Mouse (Mus musculus) ES-E14 (cell line): ENCODE data around the gene Oxld1. TPM values are rescaled to one million over a fixed set of nuclear protein-coding genes. Genes with fewer than 3 reads are reported as not detected.

Source experiments
- DNase-seq: peaks from one replicate; pipeline ENCODE4 v3.0.0-alpha.2; 2013; ENCODE audit warnings: low read depth, low spot score
- H3K27ac ChIP-seq: 2 replicates; pipeline ENCODE4 v1.5.1; 2012; ENCODE audit warnings: low read depth, mild to moderate bottlenecking, low read length, moderate library complexity, mixed read lengths; ENCODE audit not compliant: poor library complexity, insufficient read depth, severe bottlenecking
- H3K36me3 ChIP-seq: 2 replicates; pipeline ENCODE4 v1.6.1; 2012; ENCODE audit warnings: mild to moderate bottlenecking, low read length, moderate library complexity, mixed read lengths; ENCODE audit not compliant: control insufficient read depth, poor library complexity, insufficient read depth, severe bottlenecking
- H3K4me1 ChIP-seq, 2 experiments: fragments of 150-350 bp in 1 of 2; sonication (generic) in 1 of 2; 2 replicates each; pipeline ENCODE4 v1.6.1; 2012; ENCODE audit warnings: low read length in 2 of 2, mild to moderate bottlenecking in 1 of 2, mixed read lengths in 1 of 2; ENCODE audit not compliant: control insufficient read depth in 2 of 2, insufficient read depth in 2 of 2, poor library complexity in 1 of 2
- H3K4me3 ChIP-seq, 2 experiments: fragments of 150-350 bp in 1 of 2; sonication (generic) in 1 of 2; 2 replicates each; pipeline ENCODE4 v1.5.1; 2012; ENCODE audit warnings: low read length in 2 of 2, low read depth in 1 of 2, mild to moderate bottlenecking in 1 of 2, mixed read lengths in 1 of 2; ENCODE audit not compliant: insufficient read depth in 1 of 2, poor library complexity in 1 of 2, severe bottlenecking in 1 of 2
- H3K9ac ChIP-seq: 2 replicates; pipeline ENCODE4 v1.6.1; 2012; ENCODE audit warnings: low read depth, mild to moderate bottlenecking, low read length, mixed read lengths; ENCODE audit not compliant: poor library complexity, insufficient read depth, severe bottlenecking
- H3K9me3 ChIP-seq: fragments of 150-350 bp; sonication (generic); 2 replicates; pipeline ENCODE4 v1.6.1; 2012; ENCODE audit warnings: low read depth, mild to moderate bottlenecking, low read length; ENCODE audit not compliant: control insufficient read depth, insufficient read depth
- CHD2 ChIP-seq: IDR thresholded peaks from 2 replicates; pipeline ENCODE4 v1.6.1; 2014; ENCODE audit warnings: mild to moderate bottlenecking, low read depth, low read length, inconsistent platforms
- HCFC1 ChIP-seq: IDR thresholded peaks from 2 replicates; pipeline ENCODE4 v1.6.1; 2012; ENCODE audit warnings: low read length, inconsistent platforms, borderline replicate concordance; ENCODE audit not compliant: insufficient read depth
- MAFK ChIP-seq: IDR thresholded peaks from 2 replicates; pipeline ENCODE4 v1.6.1; 2014; ENCODE audit warnings: mild to moderate bottlenecking, low read depth, low read length, inconsistent platforms; ENCODE audit not compliant: insufficient read depth
- ZC3H11A ChIP-seq: IDR thresholded peaks from 2 replicates; pipeline ENCODE4 v1.6.1; 2012; ENCODE audit warnings: low read depth, mild to moderate bottlenecking, inconsistent platforms, low read length, borderline replicate concordance
- ZNF384 ChIP-seq: IDR thresholded peaks from 2 replicates; pipeline ENCODE4 v1.6.1; 2012; ENCODE audit warnings: low read depth, low read length, inconsistent platforms
- in situ Hi-C, 2 experiments: fragments of 600-800 bp; cut with MboI; formaldehyde crosslinking; loops; one replicate each; pipeline ENCODE4 v1.15.1; 2025; ENCODE audit warnings: low sequenced_read_pairs in 2 of 2, inconsistent platforms in 1 of 2; ENCODE audit not compliant: unreplicated experiment in 2 of 2
- total RNA-seq: library from RNA; depleted of rRNA; stranded (reverse); fragments of 300-350 nt; gene quantifications from 2 replicates; pipeline ENCODE4 v1.2.3, GENCODE M21; 2012

The Oxld1 gene
- total RNA-seq, 1 experiment, result 4.1 TPM

- Histone ChIP-seq H3K4me3 (no peak overlapping the region), H3K27ac (no peak overlapping the region), H3K9me3 (no peaks in the 10 kb centered on the region), H3K36me3 (peaks cover 19% of the 10 kb centered on the region), H3K4me1 (peaks cover 0 to 2% of the 10 kb centered on the region in 2 experiments; a peak in 1 of 4 replicates), H3K9ac (no peak overlapping the region)
- in situ Hi-C loops, result no loop called here
- no peak for DNase-seq
- TF ChIP-seq MAFK (no peak), HCFC1 (no peak), ZNF384 (no peak), CHD2 (no peak), ZC3H11A (no peak)
These were observed 43.1 kb upstream of the Oxld1 start for GRCm38 (mm10) chr11:120501018-120501417.

GRCm38 (mm10) chr11:120500357-120500756 is 42.5 kb upstream of the Oxld1 start:
- H3K27ac ChIP-seq, result no peak overlapping the region
- H3K9ac ChIP-seq, result no peak overlapping the region
- H3K4me3 ChIP-seq, result no peak overlapping the region
- no peaks in the 10 kb centered on the region for H3K9me3 ChIP-seq
- peaks cover 0 to 2% of the 10 kb centered on the region in 2 experiments; a peak in 1 of 4 replicates for H3K4me1 ChIP-seq
- TF ChIP-seq MAFK, result no peak
- H3K36me3 ChIP-seq, result peaks cover 24% of the 10 kb centered on the region
- no peak for DNase-seq
- in situ Hi-C loops, result no loop called here

- no peak for TF ChIP-seq ZC3H11A
- no peak for TF ChIP-seq HCFC1
- no peak for TF ChIP-seq CHD2
- no peak for TF ChIP-seq ZNF384
- TF ChIP-seq MAFK, result no peak
- H3K27ac ChIP-seq, result no peak overlapping the region
- DNase-seq, result no peak
- no peak overlapping the region for H3K4me3 ChIP-seq
- peaks cover 0 to 2% of the 10 kb centered on the region in 2 experiments; a peak in 1 of 4 replicates for H3K4me1 ChIP-seq
- peaks cover 29% of the 10 kb centered on the region for H3K36me3 ChIP-seq
- no peaks in the 10 kb centered on the region for H3K9me3 ChIP-seq
- in situ Hi-C loops, result no loop called here
- H3K9ac ChIP-seq, result no peak overlapping the region
These were observed 42.0 kb upstream of the Oxld1 start for GRCm38 (mm10) chr11:120499894-120500293.

GRCm38 (mm10) chr11:120498891-120499290 is 41.0 kb upstream of the Oxld1 start:
- in situ Hi-C loops, result no loop called here
- DNase-seq, result no peak

GRCm38 (mm10) chr11:120498226-120498625 is 40.4 kb upstream of the Oxld1 start:
- no peak overlapping the region; the same call in 1 of the 2 replicates for H3K9ac ChIP-seq
- no peak overlapping the region for H3K4me3 ChIP-seq
- DNase-seq, result no peak
- no peak for TF ChIP-seq CHD2
- no peak for TF ChIP-seq ZNF384
- TF ChIP-seq ZC3H11A, result no peak
- TF ChIP-seq HCFC1, result no peak
- TF ChIP-seq MAFK, result no peak
- no peak overlapping the region; the same call in 1 of the 2 replicates for H3K27ac ChIP-seq
- in situ Hi-C loops, result no loop called here
- H3K9me3 ChIP-seq, result no peaks in the 10 kb centered on the region
- peaks cover 0 to 2% of the 10 kb centered on the region in 2 experiments; a peak in 1 of 4 replicates for H3K4me1 ChIP-seq
- peaks cover 32% of the 10 kb centered on the region for H3K36me3 ChIP-seq

More at GRCm38 (mm10) chr11:120498891-120499290, 41.0 kb upstream of the Oxld1 start:
- Histone ChIP-seq H3K4me3 (no peak overlapping the region), H3K4me1 (peaks cover 0 to 2% of the 10 kb centered on the region in 2 experiments; a peak in 1 of 4 replicates), H3K9ac (no peak overlapping the region), H3K36me3 (peaks cover 32% of the 10 kb centered on the region), H3K9me3 (no peaks in the 10 kb centered on the region), H3K27ac (no peak overlapping the region)
- no peak for TF ChIP-seq MAFK
- no peak for TF ChIP-seq CHD2
- TF ChIP-seq ZC3H11A, result no peak
- TF ChIP-seq HCFC1, result no peak
- TF ChIP-seq ZNF384, result no peak
